Comparison of ENCODE assay signal across 19 mouse cellular contexts in the genomic region with DNA sequence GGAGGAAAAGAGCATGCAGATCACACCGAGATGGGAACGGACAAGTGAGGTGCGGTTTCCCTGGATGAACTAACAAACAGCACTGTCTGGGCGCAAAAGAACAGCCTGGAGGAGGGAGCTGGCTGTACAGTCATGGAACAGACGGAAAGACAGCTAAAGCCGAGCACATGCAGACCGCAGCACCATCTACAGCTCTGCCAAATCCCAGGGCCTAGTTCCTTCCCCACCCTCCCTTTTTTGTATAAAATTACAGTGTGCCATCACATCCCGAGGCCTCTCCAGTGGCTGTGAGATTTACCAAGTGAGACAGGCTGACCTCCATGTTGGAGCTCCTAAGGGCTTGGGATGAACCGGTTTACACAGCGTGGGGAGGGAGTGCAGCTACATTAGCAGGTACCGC.
DNase-seq lines count a peak whose midpoint lies in the region; ATAC-seq and TF ChIP-seq lines count a peak whose summit lies in the region.
"Had no signal": no experiment of that assay in that cellular context is flagged by ENCODE, and none has a peak within 500 bp of the region (broad histone marks: within the 10 kb centered on the region; RNA-seq: fewer than 3 reads in every experiment).

No protein-coding gene starts in this region.

- ATAC-seq in heart, embryonic 12.5 days (ENCODE audit: insufficient number of reproducible peaks, low FRiP score) = no peak
- no peak for ATAC-seq in stomach, embryonic 14.5 days (ENCODE audit: insufficient number of reproducible peaks, insufficient read depth, low FRiP score, low read depth)
- no peak for ATAC-seq in stomach, postnatal 0 days (ENCODE audit: low FRiP score, low TSS enrichment)
- no peak for ATAC-seq in limb, embryonic 11.5 days (ENCODE audit: insufficient number of reproducible peaks, low FRiP score, low TSS enrichment, low read depth)
- ATAC-seq: forebrain, embryonic 14.5 days; intestine, embryonic 15.5 days; lung, postnatal 0 days; midbrain, embryonic 13.5 days had no signal

- peaks cover 36% of the 10 kb centered on the region for H3K4me1 ChIP-seq in heart, embryonic 10.5 days
- peaks cover 14% of the 10 kb centered on the region for H3K4me1 ChIP-seq in heart, embryonic 12.5 days (replicated peaks)
- H3K4me1 ChIP-seq in stomach, embryonic 14.5 days (ENCODE audit: control insufficient read depth, insufficient read depth, low read length) = peaks cover 27% of the 10 kb centered on the region
- peaks cover 2% of the 10 kb centered on the region; the same call in 1 of the 2 replicates for H3K4me1 ChIP-seq in stomach, postnatal 0 days (replicated peaks; ENCODE audit: control insufficient read depth, insufficient read depth)
- H3K4me1 ChIP-seq in limb, embryonic 11.5 days (ENCODE audit: control insufficient read depth, insufficient read depth, low read length) = peaks cover 23% of the 10 kb centered on the region
- H3K4me1 ChIP-seq: midbrain, embryonic 13.5 days had no signal

- no peak for TF ChIP-seq CTCF in stomach, postnatal 0 days (IDR thresholded peaks at IDR 0.05; ENCODE audit: low read depth)

- TF ChIP-seq EP300 in stomach, postnatal 0 days (optimal IDR thresholded peaks at IDR 0.05) = no peak

- no peaks in the 10 kb centered on the region for H3K9me3 ChIP-seq in heart, embryonic 10.5 days
- H3K9me3 ChIP-seq in heart, embryonic 12.5 days (replicated peaks) = no peaks in the 10 kb centered on the region
- no peaks in the 10 kb centered on the region for H3K9me3 ChIP-seq in stomach, embryonic 14.5 days (ENCODE audit: control insufficient read depth, low read depth, low read length)
- no peaks in the 10 kb centered on the region for H3K9me3 ChIP-seq in stomach, postnatal 0 days (ENCODE audit: control insufficient read depth, low read length)
- H3K9me3 ChIP-seq in limb, embryonic 11.5 days (ENCODE audit: control insufficient read depth, low read length) = no peaks in the 10 kb centered on the region
- H3K9me3 ChIP-seq: heart, embryonic 13.5 days; hindbrain, embryonic 13.5 days; intestine, embryonic 15.5 days; midbrain, embryonic 13.5 days; neural tube, embryonic 12.5 days had no signal

- no peak overlapping the region for H3K9ac ChIP-seq in heart, embryonic 12.5 days
- no peak overlapping the region for H3K9ac ChIP-seq in stomach, embryonic 14.5 days (replicated peaks; ENCODE audit: low read depth, low read length)
- no peak overlapping the region for H3K9ac ChIP-seq in stomach, postnatal 0 days (ENCODE audit: low read length)
- H3K9ac ChIP-seq in limb, embryonic 11.5 days (ENCODE audit: low read length) = no peak overlapping the region
- H3K9ac ChIP-seq: heart, embryonic 13.5 days; hindbrain, embryonic 13.5 days; intestine, embryonic 15.5 days; midbrain, embryonic 13.5 days; neural tube, embryonic 12.5 days had no signal

- H3K27ac ChIP-seq in heart, embryonic 10.5 days = peak overlapping the region; percentile 38; the same call in 1 of the 2 replicates
- no peak overlapping the region for H3K27ac ChIP-seq in heart, embryonic 12.5 days (ENCODE audit: poor library complexity, severe bottlenecking)
- peak overlapping the region; percentile 77; the same call in 1 of the 2 replicates for H3K27ac ChIP-seq in stomach, embryonic 14.5 days (ENCODE audit: low read length)
- H3K27ac ChIP-seq in stomach, postnatal 0 days (replicated peaks) = no peak overlapping the region
- H3K27ac ChIP-seq in limb, embryonic 11.5 days (replicated peaks; ENCODE audit: low read depth, low read length) = 0 out of 2 replicates have a peak overlapping the region, but pooled peaks have one; percentile 8
- H3K27ac ChIP-seq: heart, embryonic 13.5 days; hindbrain, embryonic 13.5 days; intestine, embryonic 15.5 days; midbrain, embryonic 13.5 days; neural tube, embryonic 12.5 days had no signal

- H3K27me3 ChIP-seq in heart, embryonic 10.5 days (ENCODE audit: insufficient read depth, poor library complexity, severe bottlenecking) = no peaks in the 10 kb centered on the region
- no peaks in the 10 kb centered on the region for H3K27me3 ChIP-seq in heart, embryonic 12.5 days (replicated peaks)
- H3K27me3 ChIP-seq in stomach, embryonic 14.5 days (ENCODE audit: control insufficient read depth, insufficient read depth, low read length) = no peaks in the 10 kb centered on the region
- no peaks in the 10 kb centered on the region for H3K27me3 ChIP-seq in stomach, postnatal 0 days (ENCODE audit: control insufficient read depth, insufficient read depth, low read length)
- H3K27me3 ChIP-seq in limb, embryonic 11.5 days (ENCODE audit: control insufficient read depth, insufficient read depth, low read length) = no peaks in the 10 kb centered on the region
- H3K27me3 ChIP-seq: heart, embryonic 13.5 days; hindbrain, embryonic 13.5 days; intestine, embryonic 15.5 days; midbrain, embryonic 13.5 days; neural tube, embryonic 12.5 days had no signal

- H3K4me2 ChIP-seq in heart, embryonic 12.5 days = no peak overlapping the region
- H3K4me2 ChIP-seq in stomach, embryonic 14.5 days (replicated peaks; ENCODE audit: low read depth, low read length) = no peak overlapping the region
- H3K4me2 ChIP-seq in stomach, postnatal 0 days (replicated peaks; ENCODE audit: low read depth) = no peak overlapping the region
- no peak overlapping the region for H3K4me2 ChIP-seq in limb, embryonic 11.5 days (ENCODE audit: low read depth, severe bottlenecking)
- H3K4me2 ChIP-seq: heart, embryonic 13.5 days; hindbrain, embryonic 13.5 days; intestine, embryonic 15.5 days; liver, embryonic 11.5 days; midbrain, embryonic 13.5 days; neural tube, embryonic 12.5 days had no signal

- no peak overlapping the region for H3K4me3 ChIP-seq in heart, embryonic 10.5 days
- no peak overlapping the region for H3K4me3 ChIP-seq in heart, embryonic 12.5 days
- no peak overlapping the region for H3K4me3 ChIP-seq in stomach, embryonic 14.5 days (ENCODE audit: low read depth, low read length)
- H3K4me3 ChIP-seq in stomach, postnatal 0 days (ENCODE audit: low read depth, low read length) = no peak overlapping the region
- no peak overlapping the region for H3K4me3 ChIP-seq in limb, embryonic 11.5 days (ENCODE audit: low read depth, low read length)
- H3K4me3 ChIP-seq: heart, embryonic 13.5 days; hindbrain, embryonic 13.5 days; intestine, embryonic 15.5 days; midbrain, embryonic 13.5 days; neural tube, embryonic 12.5 days had no signal

- no peaks in the 10 kb centered on the region for H3K36me3 ChIP-seq in heart, embryonic 10.5 days
- H3K36me3 ChIP-seq in heart, embryonic 12.5 days = peaks cover 4% of the 10 kb centered on the region; the same call in 1 of the 2 replicates
- H3K36me3 ChIP-seq in stomach, embryonic 14.5 days (ENCODE audit: control insufficient read depth, insufficient read depth, low read length) = no peaks in the 10 kb centered on the region
- no peaks in the 10 kb centered on the region for H3K36me3 ChIP-seq in stomach, postnatal 0 days (ENCODE audit: control insufficient read depth, insufficient read depth, low read length)
- H3K36me3 ChIP-seq in limb, embryonic 11.5 days (ENCODE audit: control insufficient read depth, insufficient read depth, low read length) = no peaks in the 10 kb centered on the region
- H3K36me3 ChIP-seq: heart, embryonic 13.5 days; hindbrain, embryonic 13.5 days; intestine, embryonic 15.5 days; midbrain, embryonic 13.5 days; neural tube, embryonic 12.5 days had no signal

- WGBS in heart, embryonic 10.5 days = 84% methylated on average over 11 of the region's 11 CpGs
- WGBS in heart, embryonic 12.5 days = 82% methylated on average over 11 of the region's 11 CpGs
- 59% methylated on average over 11 of the region's 11 CpGs for WGBS in stomach, embryonic 14.5 days
- 62% methylated on average over 11 of the region's 11 CpGs for WGBS in stomach, postnatal 0 days
- WGBS in limb, embryonic 11.5 days = 52% methylated on average over 11 of the region's 11 CpGs

- DNase-seq in heart, embryonic 10.5 days (ENCODE audit: low spot score) = no peak
- DNase-seq in stomach, postnatal 0 days (ENCODE audit: low spot score) = no peak
- no peak for DNase-seq in limb, embryonic 11.5 days (ENCODE audit: low spot score)
- DNase-seq in adrenal gland, postnatal 25 days = no peak
- DNase-seq in urinary bladder, adult 18-20 months (ENCODE audit: low spot score in 2 of 2) = no peak
- DNase-seq in cerebellum, adult 8-10 months = no peak
- DNase-seq: cerebellum, adult 9-11 months; kidney, postnatal 36 days; layer of hippocampus, adult 9-11 months had no signal

Comparison
In these comparisons a context has a peak if more than half of its experiments do, and no peak if none do; other contexts are left out.
1. H3K27ac ChIP-seq: peak in heart, embryonic 10.5 days (single experiment), stomach, embryonic 14.5 days (single experiment) and limb, embryonic 11.5 days (single experiment); none in heart, embryonic 12.5 days (single experiment) and stomach, postnatal 0 days (single experiment).